Mouse (Mus musculus): ENCODE measurements around the gene Fam222b.

DNA sequence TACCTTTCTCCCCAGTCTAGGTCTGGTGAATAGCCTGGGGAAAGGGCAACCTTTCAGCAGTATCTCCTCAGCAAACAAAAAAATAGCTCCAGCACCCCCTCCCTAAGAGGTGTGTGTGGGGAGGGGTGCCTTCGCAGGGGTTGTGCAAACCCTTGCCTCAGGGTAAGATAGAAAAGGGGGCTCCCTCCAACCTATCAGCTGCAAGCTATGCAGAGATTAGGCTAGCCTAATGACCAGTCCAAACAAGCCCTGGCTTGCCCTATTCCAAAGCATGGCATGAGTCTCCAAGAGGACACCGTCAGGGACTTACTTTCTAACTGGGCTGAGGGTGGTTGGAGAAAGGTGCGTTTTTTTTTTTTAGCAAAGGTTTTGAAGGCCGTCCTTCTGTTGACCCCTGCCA, 71.7 kb downstream of the Fam222b start:
- no peak for TF ChIP-seq EP300 (optimal IDR thresholded peaks at IDR 0.05)
- TF ChIP-seq CTCF (IDR thresholded peaks at IDR 0.05; ENCODE audit: low read depth): no peak

All from stomach, postnatal 0 days (tissue).